8 mouse cellular contexts compared by ENCODE assay signal in the genomic region with DNA sequence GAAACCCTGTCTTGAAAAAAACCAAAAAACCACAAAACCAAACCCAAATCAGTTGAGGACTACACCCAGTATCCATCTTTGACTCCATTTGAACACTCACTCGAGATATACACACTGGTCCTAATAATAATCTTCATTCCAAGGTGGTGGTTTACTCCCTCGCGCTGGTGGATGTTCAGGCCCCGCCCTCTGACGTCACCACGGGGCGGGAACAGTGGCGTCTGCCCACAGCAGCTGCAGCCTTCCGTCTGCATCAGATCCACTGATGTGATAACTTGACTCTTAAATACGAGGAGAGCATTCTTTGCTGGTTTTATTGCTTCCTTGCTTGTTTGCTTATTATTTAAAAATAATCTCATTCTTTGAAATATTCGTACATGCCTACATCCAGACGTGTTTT. TPM values are rescaled to one million over a fixed set of nuclear protein-coding genes. Genes with fewer than 3 reads are reported as not detected.
DNase-seq lines count a peak whose midpoint lies in the region; ATAC-seq and TF ChIP-seq lines count a peak whose summit lies in the region.

No protein-coding gene starts in this region.

- no peaks in the 10 kb centered on the region for H3K9me3 ChIP-seq in hindbrain, embryonic 13.5 days
- no peaks in the 10 kb centered on the region for H3K9me3 ChIP-seq in liver, embryonic 11.5 days (ENCODE audit: control insufficient read depth, low read length)
- no peaks in the 10 kb centered on the region for H3K9me3 ChIP-seq in midbrain, postnatal 0 days (ENCODE audit: low read length)
- no peaks in the 10 kb centered on the region for H3K9me3 ChIP-seq in stomach, embryonic 14.5 days (ENCODE audit: control insufficient read depth, low read depth, low read length)

- no peak overlapping the region for H3K9ac ChIP-seq in hindbrain, embryonic 13.5 days
- no peak overlapping the region for H3K9ac ChIP-seq in liver, embryonic 11.5 days (ENCODE audit: low read depth, low read length)
- H3K9ac ChIP-seq in midbrain, postnatal 0 days (replicated peaks; ENCODE audit: low read length, poor library complexity, severe bottlenecking), result no peak overlapping the region
- H3K9ac ChIP-seq in stomach, embryonic 14.5 days (replicated peaks; ENCODE audit: low read depth, low read length), result no peak overlapping the region

- TF ChIP-seq CTCF in midbrain, postnatal 0 days (IDR thresholded peaks at IDR 0.05), result no peak

- 0 out of 2 replicates have a peak overlapping the region, but pooled peaks have one; percentile 5 for H3K4me3 ChIP-seq in hindbrain, embryonic 13.5 days
- no peak overlapping the region; the same call in 1 of the 2 replicates for H3K4me3 ChIP-seq in liver, embryonic 11.5 days (ENCODE audit: low read depth, low read length)
- peak overlapping the region; percentile 20 for H3K4me3 ChIP-seq in midbrain, postnatal 0 days (ENCODE audit: low read depth, low read length)
- no peak overlapping the region for H3K4me3 ChIP-seq in stomach, embryonic 14.5 days (ENCODE audit: low read depth, low read length)

- no peaks in the 10 kb centered on the region for H3K36me3 ChIP-seq in hindbrain, embryonic 13.5 days
- H3K36me3 ChIP-seq in liver, embryonic 11.5 days (ENCODE audit: control insufficient read depth, insufficient read depth, low read length), result no peaks in the 10 kb centered on the region
- no peaks in the 10 kb centered on the region for H3K36me3 ChIP-seq in midbrain, postnatal 0 days (ENCODE audit: insufficient read depth, low read length)
- H3K36me3 ChIP-seq in stomach, embryonic 14.5 days (ENCODE audit: control insufficient read depth, insufficient read depth, low read length), result no peaks in the 10 kb centered on the region

- no peak for ATAC-seq in cerebellum, adult (ENCODE audit: insufficient number of reproducible peaks, low FRiP score, low TSS enrichment)
- 0 out of 2 replicates have a peak, but pooled peaks have one; percentile 49 for ATAC-seq in hindbrain, embryonic 13.5 days (ENCODE audit: low FRiP score)
- peak; percentile 67 for ATAC-seq in liver, embryonic 11.5 days (replicated peaks; ENCODE audit: low FRiP score)
- peak; percentile 67; the same call in 1 of the 2 replicates for ATAC-seq in midbrain, postnatal 0 days (ENCODE audit: low FRiP score)
- ATAC-seq in stomach, embryonic 14.5 days (ENCODE audit: insufficient number of reproducible peaks, insufficient read depth, low FRiP score, low read depth), result 0 out of 2 replicates have a peak, but pooled peaks have one; percentile 28

- no peak overlapping the region for H3K27ac ChIP-seq in hindbrain, embryonic 13.5 days
- H3K27ac ChIP-seq in liver, embryonic 11.5 days (ENCODE audit: low read depth, low read length), result no peak overlapping the region
- H3K27ac ChIP-seq in midbrain, postnatal 0 days (ENCODE audit: low read depth, low read length), result no peak overlapping the region
- no peak overlapping the region for H3K27ac ChIP-seq in stomach, embryonic 14.5 days (ENCODE audit: low read length)

- peak; percentile 25 to 33 for DNase-seq in cerebellum, adult 18-20 months
- DNase-seq in adrenal gland, postnatal 36 days, result peak; percentile 81 to 90
- peak; percentile 45 to 50 for DNase-seq in frontal cortex, postnatal 10 days (ENCODE audit: low spot score in 2 of 2)
- DNase-seq in liver, embryonic 11.5 days (ENCODE audit: low spot score), result peak; percentile 60
- DNase-seq in midbrain, postnatal 0 days (ENCODE audit: low spot score), result peak; percentile 78

- WGBS in hindbrain, embryonic 13.5 days, result 4% methylated on average over 12 of the region's 12 CpGs
- WGBS in liver, embryonic 11.5 days, result 3% methylated on average over 12 of the region's 12 CpGs
- 2% methylated on average over 12 of the region's 12 CpGs for WGBS in midbrain, postnatal 0 days
- 7% methylated on average over 12 of the region's 12 CpGs for WGBS in stomach, embryonic 14.5 days

- H3K27me3 ChIP-seq in hindbrain, embryonic 13.5 days, result peaks cover 25% of the 10 kb centered on the region
- H3K27me3 ChIP-seq in liver, embryonic 11.5 days (replicated peaks; ENCODE audit: control insufficient read depth, insufficient read depth, low read length), result peaks cover 12% of the 10 kb centered on the region
- H3K27me3 ChIP-seq in midbrain, postnatal 0 days (ENCODE audit: insufficient read depth, low read length), result no peaks in the 10 kb centered on the region
- no peaks in the 10 kb centered on the region for H3K27me3 ChIP-seq in stomach, embryonic 14.5 days (ENCODE audit: control insufficient read depth, insufficient read depth, low read length)

- H3K4me1 ChIP-seq in hindbrain, embryonic 13.5 days (replicated peaks), result peaks cover 4% of the 10 kb centered on the region
- peaks cover 6% of the 10 kb centered on the region; the same call in 1 of the 2 replicates for H3K4me1 ChIP-seq in liver, embryonic 11.5 days (replicated peaks; ENCODE audit: control insufficient read depth, insufficient read depth, low read length)
- peaks cover 6% of the 10 kb centered on the region; the same call in 1 of the 2 replicates for H3K4me1 ChIP-seq in midbrain, postnatal 0 days (ENCODE audit: insufficient read depth, low read length)
- no peaks in the 10 kb centered on the region for H3K4me1 ChIP-seq in stomach, embryonic 14.5 days (ENCODE audit: control insufficient read depth, insufficient read depth, low read length)

- peak overlapping the region; percentile 32 for H3K4me2 ChIP-seq in hindbrain, embryonic 13.5 days
- H3K4me2 ChIP-seq in liver, embryonic 11.5 days, result peak overlapping the region; percentile 41
- H3K4me2 ChIP-seq in midbrain, postnatal 0 days (ENCODE audit: low read depth, low read length, poor library complexity, severe bottlenecking), result peak overlapping the region; percentile 34
- H3K4me2 ChIP-seq in stomach, embryonic 14.5 days (replicated peaks; ENCODE audit: low read depth, low read length), result no peak overlapping the region

RNA-seq across cellular contexts. Expression of gene Pnpla1, which starts 24.1 kb away (rescaled TPM):
- total RNA-seq in adrenal gland, postnatal 36 days (2021), result under 1 TPM in 1 of 2 experiments, not detected in 1; 0.23 TPM
- polyA plus RNA-seq in hindbrain, embryonic 13.5 days (2015; fragmentation: Nextera tagmentation; extraction: Ambion mirVana), result 0.08 TPM in 1 of 2 replicates, not detected in the other
- 0.05 TPM in 1 of 2 replicates, not detected in the other for polyA plus RNA-seq in liver, embryonic 11.5 days (2014; fragmentation: Nextera tagmentation; extraction: Ambion mirVana)
- 0.05 and 0.14 TPM in 2 replicates for total RNA-seq in midbrain, postnatal 0 days (2014; rRNA removed)
- 0.07 TPM in 1 of 2 replicates, not detected in the other for polyA plus RNA-seq in midbrain, postnatal 0 days (2015; fragmentation: Nextera tagmentation; extraction: Ambion mirVana)
- polyA plus RNA-seq in stomach, embryonic 14.5 days (2014; fragmentation: Nextera tagmentation; extraction: Ambion mirVana), result 0.07 TPM in 1 of 2 replicates, not detected in the other

RNA-seq across cellular contexts. Expression of gene 4930539E08Rik, which starts 32.8 kb away (rescaled TPM):
- not detected for total RNA-seq in adrenal gland, postnatal 36 days (2021)
- polyA plus RNA-seq in hindbrain, embryonic 13.5 days (2015; fragmentation: Nextera tagmentation; extraction: Ambion mirVana), result 0.31 and 0.57 TPM in 2 replicates
- 0.08 and 0.48 TPM in 2 replicates for polyA plus RNA-seq in liver, embryonic 11.5 days (2014; fragmentation: Nextera tagmentation; extraction: Ambion mirVana)
- 9.8 and 32.9 TPM in 2 replicates for total RNA-seq in midbrain, postnatal 0 days (2014; rRNA removed)
- 4.3 and 4.5 TPM in 2 replicates for polyA plus RNA-seq in midbrain, postnatal 0 days (2015; fragmentation: Nextera tagmentation; extraction: Ambion mirVana)
- 0.27 and 0.36 TPM in 2 replicates for polyA plus RNA-seq in stomach, embryonic 14.5 days (2014; fragmentation: Nextera tagmentation; extraction: Ambion mirVana)

Comparison
In these comparisons a context has a peak if more than half of its experiments do, and no peak if none do; other contexts are left out.
1. DNase-seq: peak in every context shown above with its lines; median percentile 86 in adrenal gland, postnatal 36 days; 78 in midbrain, postnatal 0 days; 60 in liver, embryonic 11.5 days; 48 in frontal cortex, postnatal 10 days; 29 in cerebellum, adult 18-20 months.
2. H3K4me3 ChIP-seq: peak in hindbrain, embryonic 13.5 days (single experiment) and midbrain, postnatal 0 days (single experiment); none in liver, embryonic 11.5 days (single experiment) and stomach, embryonic 14.5 days (single experiment).